Mouse (Mus musculus): ENCODE data around the gene Gm37240. TPM values are rescaled to one million over a fixed set of nuclear protein-coding genes. Genes with fewer than 3 reads are reported as not detected.

The Gm37240 gene
- polyA plus RNA-seq, 1 experiment from 2014 or later: 0.43 TPM

DNA sequence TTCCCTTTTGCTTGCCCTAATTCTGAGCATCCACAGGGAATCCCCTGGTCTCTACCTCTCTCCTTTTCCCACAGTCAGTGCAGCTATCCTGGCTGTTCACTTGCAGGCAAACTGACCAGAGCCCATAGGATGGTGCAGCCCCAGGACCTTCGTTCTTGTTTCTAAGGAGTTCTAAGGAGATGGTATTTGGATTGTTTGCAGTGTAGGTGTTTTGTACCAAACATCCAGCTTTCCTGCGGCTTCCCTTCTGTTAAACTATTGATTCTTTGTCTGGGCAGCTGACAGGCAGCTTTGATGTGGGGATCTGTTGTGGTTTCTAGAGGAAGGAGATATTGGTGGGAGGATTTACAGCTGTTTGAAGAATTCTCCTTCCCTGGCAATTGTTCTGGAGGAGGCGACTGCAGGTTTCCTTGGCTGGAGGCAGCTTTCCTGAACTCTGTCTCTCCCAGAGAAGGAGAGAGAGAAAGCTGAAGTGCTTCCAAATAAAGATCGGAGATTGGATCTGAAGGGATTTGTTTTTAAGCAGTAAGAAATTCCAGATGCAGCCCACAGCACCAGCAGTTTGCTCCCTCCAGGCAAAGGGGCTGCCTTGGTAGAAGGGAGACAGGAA, 573.6 kb downstream of the Gm37240 start:
- H3K9ac ChIP-seq (ENCODE audit: low read length): no peak overlapping the region
- no peaks in the 10 kb centered on the region for H3K9me3 ChIP-seq (ENCODE audit: control insufficient read depth, low read length)
- H3K4me3 ChIP-seq (ENCODE audit: low read depth, low read length): no peak overlapping the region
- 24% methylated on average over 4 of the region's 4 CpGs for WGBS
- no peaks in the 10 kb centered on the region for H3K4me1 ChIP-seq (replicated peaks; ENCODE audit: control insufficient read depth, insufficient read depth, low read length)
- H3K36me3 ChIP-seq (ENCODE audit: control insufficient read depth, insufficient read depth, low read length): no peaks in the 10 kb centered on the region
- no peak overlapping the region for H3K4me2 ChIP-seq (ENCODE audit: low read depth, low read length, severe bottlenecking)
- DNase-seq (ENCODE audit: low spot score): no peak
- no peaks in the 10 kb centered on the region for H3K27me3 ChIP-seq (ENCODE audit: control insufficient read depth, insufficient read depth, low read length)
- no peak for ATAC-seq (replicated peaks; ENCODE audit: low FRiP score)
- H3K27ac ChIP-seq (ENCODE audit: low read depth, low read length): no peak overlapping the region

DNA sequence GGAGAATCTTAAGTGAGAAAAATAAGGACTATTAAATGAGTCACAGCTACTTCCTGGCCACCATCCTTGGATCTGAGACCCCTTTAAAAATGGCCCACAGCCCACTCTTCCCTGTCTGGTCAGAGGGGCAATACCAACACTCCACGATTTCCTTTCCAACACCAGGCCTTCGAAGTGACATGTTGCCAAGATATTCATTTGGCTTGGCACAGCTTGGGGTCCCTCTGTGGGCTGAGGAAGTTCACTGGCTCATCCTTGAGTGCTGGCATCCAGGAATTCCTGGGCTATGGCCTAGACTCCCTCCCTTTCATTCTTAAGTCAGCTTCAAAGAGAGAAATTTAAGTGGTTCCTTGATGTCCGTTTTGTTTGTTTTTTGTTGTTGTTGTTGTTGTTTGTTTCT, 576.1 kb downstream of the Gm37240 start:
- H3K9me3 ChIP-seq (ENCODE audit: control insufficient read depth, low read length): no peaks in the 10 kb centered on the region
- no peak overlapping the region for H3K4me3 ChIP-seq (ENCODE audit: low read depth, low read length)
- no peak overlapping the region for H3K9ac ChIP-seq (ENCODE audit: low read length)
- no peak for ATAC-seq (replicated peaks; ENCODE audit: low FRiP score)
- H3K36me3 ChIP-seq (ENCODE audit: control insufficient read depth, insufficient read depth, low read length): no peaks in the 10 kb centered on the region
- no peak overlapping the region for H3K27ac ChIP-seq (ENCODE audit: low read depth, low read length)
- no peak overlapping the region for H3K4me2 ChIP-seq (ENCODE audit: low read depth, low read length, severe bottlenecking)
- no peaks in the 10 kb centered on the region for H3K27me3 ChIP-seq (ENCODE audit: control insufficient read depth, insufficient read depth, low read length)
- DNase-seq (ENCODE audit: low spot score): no peak
- no peaks in the 10 kb centered on the region for H3K4me1 ChIP-seq (replicated peaks; ENCODE audit: control insufficient read depth, insufficient read depth, low read length)
- 93% methylated on average over 3 of the region's 3 CpGs for WGBS

DNA sequence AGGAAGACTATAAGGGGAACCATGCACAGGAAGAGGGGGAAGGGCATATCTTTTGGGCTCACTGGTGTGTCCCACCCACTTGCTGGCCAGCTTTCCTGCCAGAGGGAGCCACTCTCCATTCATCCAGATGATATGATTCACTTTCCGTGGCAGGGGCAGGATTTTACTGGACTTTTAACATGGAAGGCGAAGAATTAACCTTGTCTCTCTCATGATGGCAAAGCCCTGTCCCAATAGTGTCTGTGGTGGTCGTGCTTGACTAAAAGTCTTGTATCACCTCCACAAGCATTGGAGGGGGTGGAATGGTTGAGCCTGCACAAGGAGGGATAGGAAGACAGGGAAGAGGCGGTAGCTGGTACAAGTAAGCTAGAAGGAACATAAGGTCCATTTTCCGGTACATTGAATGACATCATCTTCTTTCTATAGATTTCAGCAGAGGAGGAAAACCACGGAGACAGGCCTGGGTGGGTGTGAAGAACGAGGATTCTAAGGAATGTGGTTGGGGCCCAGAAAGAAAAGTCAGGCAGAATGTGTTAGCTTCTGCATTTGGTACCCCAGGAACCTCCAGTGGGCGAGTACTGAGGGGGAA, 576.8 kb downstream of the Gm37240 start:
- no peaks in the 10 kb centered on the region for H3K4me1 ChIP-seq (replicated peaks; ENCODE audit: control insufficient read depth, insufficient read depth, low read length)
- no peak overlapping the region for H3K4me3 ChIP-seq (ENCODE audit: low read depth, low read length)
- H3K36me3 ChIP-seq (ENCODE audit: control insufficient read depth, insufficient read depth, low read length): no peaks in the 10 kb centered on the region
- H3K9ac ChIP-seq (ENCODE audit: low read length): no peak overlapping the region
- no peaks in the 10 kb centered on the region for H3K27me3 ChIP-seq (ENCODE audit: control insufficient read depth, insufficient read depth, low read length)
- H3K27ac ChIP-seq (ENCODE audit: low read depth, low read length): no peak overlapping the region
- H3K9me3 ChIP-seq (ENCODE audit: control insufficient read depth, low read length): no peaks in the 10 kb centered on the region
- DNase-seq (ENCODE audit: low spot score) (no peak), ATAC-seq (replicated peaks; ENCODE audit: low FRiP score) (no peak)
- no peak overlapping the region for H3K4me2 ChIP-seq (ENCODE audit: low read depth, low read length, severe bottlenecking)
- whole genome bisulfite sequencing: 85% methylated on average over 8 of the region's 8 CpGs

DNA sequence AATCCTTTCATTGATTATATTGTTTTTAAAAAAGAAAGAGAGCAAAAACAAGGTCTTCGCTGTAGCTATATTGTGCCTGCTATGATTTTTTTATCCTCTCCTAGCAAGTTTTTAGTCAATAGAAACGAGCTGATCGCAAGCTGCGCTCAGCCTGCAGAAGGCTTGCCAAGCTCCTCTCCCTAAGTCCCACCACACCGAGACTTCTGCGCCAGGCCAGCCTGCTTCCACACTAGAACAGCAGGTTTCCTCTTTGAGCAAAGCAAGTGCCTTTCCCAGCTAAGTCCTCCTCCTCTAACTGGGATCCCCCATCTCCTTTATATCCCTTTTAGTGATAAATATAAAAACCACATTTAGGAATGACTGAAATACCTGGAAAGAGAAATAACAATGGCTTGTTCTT, 578.1 kb downstream of the Gm37240 start:
- Histone ChIP-seq H3K4me1 (replicated peaks; ENCODE audit: control insufficient read depth, insufficient read depth, low read length) (no peaks in the 10 kb centered on the region), H3K27ac (ENCODE audit: low read depth, low read length) (no peak overlapping the region), H3K27me3 (ENCODE audit: control insufficient read depth, insufficient read depth, low read length) (no peaks in the 10 kb centered on the region), H3K9ac (ENCODE audit: low read length) (no peak overlapping the region), H3K4me3 (ENCODE audit: low read depth, low read length) (no peak overlapping the region), H3K9me3 (ENCODE audit: control insufficient read depth, low read length) (no peaks in the 10 kb centered on the region), H3K36me3 (ENCODE audit: control insufficient read depth, insufficient read depth, low read length) (no peaks in the 10 kb centered on the region), H3K4me2 (ENCODE audit: low read depth, low read length, severe bottlenecking) (no peak overlapping the region)
- ATAC-seq (replicated peaks; ENCODE audit: low FRiP score) (no peak), DNase-seq (ENCODE audit: low spot score) (no peak)
- 81% methylated on average over 6 of the region's 6 CpGs for WGBS

DNA sequence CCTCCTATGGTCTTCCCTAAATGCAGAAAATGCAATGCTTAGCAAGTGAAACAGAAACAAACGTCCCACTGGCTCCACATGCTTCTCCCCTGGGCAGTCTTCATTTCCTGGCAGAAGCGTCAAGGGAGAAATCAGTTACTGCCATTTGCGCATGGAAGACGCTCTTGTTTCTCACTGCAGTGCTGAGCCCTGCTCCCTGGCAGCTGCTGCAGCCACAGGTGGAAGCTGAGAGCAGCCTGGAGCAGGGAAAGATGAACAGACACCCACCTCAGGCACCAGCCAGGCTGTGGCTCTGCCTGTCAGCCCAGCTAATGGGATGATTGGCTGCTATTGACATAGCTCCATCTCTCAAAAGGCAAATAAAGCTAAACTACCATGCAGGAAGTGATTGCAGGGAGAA, 578.6 kb downstream of the Gm37240 start:
- Histone ChIP-seq H3K4me1 (replicated peaks; ENCODE audit: control insufficient read depth, insufficient read depth, low read length) (no peaks in the 10 kb centered on the region), H3K36me3 (ENCODE audit: control insufficient read depth, insufficient read depth, low read length) (no peaks in the 10 kb centered on the region), H3K9me3 (ENCODE audit: control insufficient read depth, low read length) (no peaks in the 10 kb centered on the region), H3K27ac (ENCODE audit: low read depth, low read length) (no peak overlapping the region), H3K4me2 (ENCODE audit: low read depth, low read length, severe bottlenecking) (no peak overlapping the region), H3K9ac (ENCODE audit: low read length) (no peak overlapping the region), H3K27me3 (ENCODE audit: control insufficient read depth, insufficient read depth, low read length) (no peaks in the 10 kb centered on the region), H3K4me3 (ENCODE audit: low read depth, low read length) (no peak overlapping the region)
- no peak for DNase-seq (ENCODE audit: low spot score)
- WGBS: 88% methylated on average over 4 of the region's 4 CpGs
- no peak for ATAC-seq (replicated peaks; ENCODE audit: low FRiP score)

DNA sequence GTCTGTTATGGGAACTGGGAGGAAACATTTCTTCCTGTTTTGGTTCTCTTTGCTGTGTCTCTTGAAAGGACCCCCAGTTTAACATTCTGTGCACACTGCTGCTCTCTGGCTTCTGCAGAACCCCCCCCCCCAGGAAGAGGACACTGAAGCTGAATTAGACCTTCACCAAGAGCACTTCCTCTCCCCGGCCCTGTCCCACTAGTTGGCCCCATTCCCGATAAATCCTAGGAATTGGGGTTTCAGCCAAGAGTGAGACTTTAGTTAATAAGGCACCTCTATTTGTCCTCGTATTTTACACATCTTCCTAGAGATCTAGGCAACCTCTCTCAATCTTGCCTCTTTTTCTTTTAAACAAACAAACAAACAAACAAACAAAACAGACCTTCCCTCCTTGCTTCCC, 585.5 kb downstream of the Gm37240 start:
- ATAC-seq (replicated peaks; ENCODE audit: low FRiP score): no peak
- DNase-seq (ENCODE audit: low spot score): no peak
- Histone ChIP-seq H3K27ac (ENCODE audit: low read depth, low read length) (no peak overlapping the region), H3K4me3 (ENCODE audit: low read depth, low read length) (no peak overlapping the region), H3K36me3 (ENCODE audit: control insufficient read depth, insufficient read depth, low read length) (no peaks in the 10 kb centered on the region), H3K4me1 (replicated peaks; ENCODE audit: control insufficient read depth, insufficient read depth, low read length) (no peaks in the 10 kb centered on the region), H3K4me2 (ENCODE audit: low read depth, low read length, severe bottlenecking) (no peak overlapping the region), H3K27me3 (ENCODE audit: control insufficient read depth, insufficient read depth, low read length) (no peaks in the 10 kb centered on the region), H3K9me3 (ENCODE audit: control insufficient read depth, low read length) (no peaks in the 10 kb centered on the region), H3K9ac (ENCODE audit: low read length) (no peak overlapping the region)
- 80% methylated on average over 3 of the region's 3 CpGs for WGBS

DNA sequence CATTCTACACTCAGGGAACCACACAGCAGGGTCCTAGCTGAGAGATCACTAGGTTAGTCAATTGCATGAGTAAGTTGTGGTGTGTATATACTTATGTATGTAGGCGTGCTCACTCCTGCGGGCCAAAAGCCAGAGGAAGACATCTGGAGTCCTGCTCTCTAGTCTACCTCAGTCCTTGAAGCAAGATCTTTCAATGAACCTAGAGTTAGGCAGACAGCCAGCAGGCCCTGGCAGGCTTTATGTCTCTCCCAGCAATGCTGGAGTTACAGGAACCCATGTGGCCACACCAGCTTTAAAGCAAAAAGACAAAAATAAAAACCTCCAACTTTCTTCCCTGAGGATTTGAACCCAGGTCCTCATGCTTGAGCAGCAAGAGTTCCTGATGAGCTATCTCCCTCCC, 586.0 kb downstream of the Gm37240 start:
- no peak overlapping the region for H3K9ac ChIP-seq (ENCODE audit: low read length)
- ATAC-seq (replicated peaks; ENCODE audit: low FRiP score) (no peak), DNase-seq (ENCODE audit: low spot score) (no peak)
- WGBS: 100% methylated on average over 2 of the region's 2 CpGs
- no peaks in the 10 kb centered on the region for H3K9me3 ChIP-seq (ENCODE audit: control insufficient read depth, low read length)
- no peaks in the 10 kb centered on the region for H3K36me3 ChIP-seq (ENCODE audit: control insufficient read depth, insufficient read depth, low read length)
- H3K4me3 ChIP-seq (ENCODE audit: low read depth, low read length): no peak overlapping the region
- no peak overlapping the region for H3K4me2 ChIP-seq (ENCODE audit: low read depth, low read length, severe bottlenecking)
- no peaks in the 10 kb centered on the region for H3K4me1 ChIP-seq (replicated peaks; ENCODE audit: control insufficient read depth, insufficient read depth, low read length)
- no peak overlapping the region for H3K27ac ChIP-seq (ENCODE audit: low read depth, low read length)
- no peaks in the 10 kb centered on the region for H3K27me3 ChIP-seq (ENCODE audit: control insufficient read depth, insufficient read depth, low read length)

DNA sequence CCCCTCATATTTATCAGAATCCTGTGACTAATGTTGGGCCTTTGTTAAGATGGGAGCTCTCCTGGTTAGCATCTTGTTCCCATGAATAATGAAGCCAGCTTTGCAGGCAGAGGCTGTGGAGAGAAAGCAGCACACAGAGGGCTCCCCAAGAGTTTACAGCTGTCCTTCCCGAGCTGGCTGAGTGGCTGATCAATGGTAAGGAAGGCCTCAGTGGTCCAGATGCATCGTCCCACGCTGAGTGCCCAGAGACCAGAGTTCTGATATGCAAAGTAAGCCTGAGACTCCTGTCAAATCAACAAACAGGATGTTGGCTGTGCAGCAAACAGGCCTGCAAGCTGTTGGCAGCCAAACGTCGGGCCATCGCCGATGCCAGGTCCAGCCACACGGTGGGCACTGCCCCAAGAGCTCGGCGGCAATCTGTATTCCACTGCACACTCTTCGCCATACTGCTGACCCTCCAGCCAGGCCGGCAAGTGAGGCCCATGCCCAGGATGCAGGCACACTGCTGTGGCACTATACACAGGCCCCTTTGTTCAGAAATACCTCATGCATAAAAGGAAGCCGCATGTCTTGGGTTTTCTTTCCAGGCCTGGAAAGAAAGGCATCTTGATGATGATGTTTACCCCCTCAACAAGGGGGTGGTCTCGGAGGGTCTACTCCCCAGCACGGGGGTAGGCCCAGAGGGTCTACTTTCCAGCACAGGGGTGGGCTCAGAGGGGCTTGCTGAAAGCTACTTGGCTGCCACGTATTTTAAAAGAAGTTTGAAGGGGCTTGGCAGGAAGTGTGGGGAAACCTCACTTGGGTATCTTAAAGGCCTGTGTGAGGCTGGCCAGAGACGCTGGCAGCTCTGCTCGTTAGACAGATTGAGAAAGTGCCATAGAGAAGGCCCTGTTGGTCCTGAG, 587.4 kb downstream of the Gm37240 start:
- H3K4me3 ChIP-seq (ENCODE audit: low read depth, low read length): no peak overlapping the region
- no peaks in the 10 kb centered on the region for H3K36me3 ChIP-seq (ENCODE audit: control insufficient read depth, insufficient read depth, low read length)
- no peak overlapping the region for H3K4me2 ChIP-seq (ENCODE audit: low read depth, low read length, severe bottlenecking)
- H3K27me3 ChIP-seq (ENCODE audit: control insufficient read depth, insufficient read depth, low read length): no peaks in the 10 kb centered on the region
- H3K4me1 ChIP-seq (replicated peaks; ENCODE audit: control insufficient read depth, insufficient read depth, low read length): no peaks in the 10 kb centered on the region
- no peak overlapping the region for H3K9ac ChIP-seq (ENCODE audit: low read length)
- no peaks in the 10 kb centered on the region for H3K9me3 ChIP-seq (ENCODE audit: control insufficient read depth, low read length)
- WGBS: 64% methylated on average over 18 of the region's 18 CpGs
- ATAC-seq (replicated peaks; ENCODE audit: low FRiP score) (peak; percentile 60; the same call in 1 of the 2 replicates), DNase-seq (ENCODE audit: low spot score) (peak; percentile 62)
- H3K27ac ChIP-seq (ENCODE audit: low read depth, low read length): no peak overlapping the region

Measured in forebrain, embryonic 11.5 days (tissue).